Mouse (Mus musculus) intestine, postnatal 0 days (tissue): ENCODE results near the gene Gm20605. TPM values are rescaled to one million over a fixed set of nuclear protein-coding genes. Genes with fewer than 3 reads are reported as not detected.
A peak's percentile ranks its signal among the peaks of the same experiment; 100 is the strongest.

Experiments used
- ATAC-seq: fragments of 200-750 bp; cut with Nextera tagmentation; 2 replicates; pipeline ENCODE4 v1.8.0; 2017; ENCODE audit warnings: mild to moderate bottlenecking, moderate TSS enrichment, moderate library complexity
- H3K27ac ChIP-seq: fragments of 300-500 bp; sonication (generic); 2 replicates; pipeline ENCODE4 v1.5.1; 2014; ENCODE audit warnings: mild to moderate bottlenecking, low read depth, low read length, moderate library complexity
- H3K27me3 ChIP-seq: fragments of 300-500 bp; sonication (generic); replicated peaks from 2 replicates; pipeline ENCODE4 v1.6.1; 2014; ENCODE audit warnings: low read length, mixed read lengths; ENCODE audit not compliant: control insufficient read depth, insufficient read depth
- H3K36me3 ChIP-seq: fragments of 300-500 bp; sonication (generic); 2 replicates; pipeline ENCODE4 v1.6.1; 2014; ENCODE audit warnings: mild to moderate bottlenecking, moderate library complexity; ENCODE audit not compliant: control insufficient read depth, insufficient read depth
- H3K4me1 ChIP-seq: fragments of 300-500 bp; sonication (generic); replicated peaks from 2 replicates; pipeline ENCODE4 v1.6.1; 2014; ENCODE audit warnings: antibody characterized with exemption, low read length, mixed read lengths; ENCODE audit not compliant: control insufficient read depth, insufficient read depth
- H3K4me2 ChIP-seq: fragments of 300-500 bp; sonication (generic); replicated peaks from 2 replicates; pipeline ENCODE4 v1.6.1; 2014; ENCODE audit warnings: low read depth, mild to moderate bottlenecking, moderate library complexity
- H3K4me3 ChIP-seq: fragments of 300-500 bp; sonication (generic); 2 replicates; pipeline ENCODE4 v1.5.1; 2014; ENCODE audit warnings: low read depth, low read length
- H3K9ac ChIP-seq: fragments of 300-500 bp; sonication (generic); 2 replicates; pipeline ENCODE4 v1.6.1; 2014; ENCODE audit warnings: mild to moderate bottlenecking, low read depth, low read length
- H3K9me3 ChIP-seq: fragments of 300-500 bp; sonication (generic); 2 replicates; pipeline ENCODE4 v1.6.1; 2016; ENCODE audit warnings: mixed run types; ENCODE audit not compliant: control insufficient read depth
- CTCF ChIP-seq: sonication (generic); IDR thresholded peaks from 2 replicates; pipeline ENCODE4 v1.5.1; 2016; ENCODE audit warnings: low read depth, mild to moderate bottlenecking, control low read depth, antibody characterized with exemption, moderate library complexity
- WGBS: fragments of 180-500 bp; shearing (Covaris S2); extraction: QIAGEN DNeasy Blood & Tissue Kit; methylation state at CpG from one replicate; pipeline ENCODE4 v1.1.7; 2014; 5-methylcytosine and 5-hydroxymethylcytosine counted together
- polyA plus RNA-seq: library from polyadenylated mRNA; unstranded; fragments of >200 nt; fragmentation: Nextera tagmentation; extraction: Ambion mirVana; gene quantifications from 2 replicates; pipeline ENCODE4 v1.2.1, GENCODE M21; 2015

Gm20605 gene
- polyA plus RNA-seq, 1 experiment from 2014 or later: 1.3 TPM

GRCm38 (mm10) chr5:137631591-137631990, 2.6 kb downstream of the Gm20605 start:
- no peak for ATAC-seq
- Histone ChIP-seq H3K4me2 (peak overlapping the region; percentile 72), H3K4me1 (peaks cover 15% of the 10 kb centered on the region), H3K4me3 (no peak overlapping the region; the same call in 1 of the 2 replicates), H3K27me3 (no peaks in the 10 kb centered on the region), H3K9ac (0 out of 2 replicates have a peak overlapping the region, but pooled peaks have one; percentile 65), H3K36me3 (peaks cover 24% of the 10 kb centered on the region), H3K9me3 (no peaks in the 10 kb centered on the region), H3K27ac (peak overlapping the region; percentile 93)
- TF ChIP-seq CTCF: no peak
- 47% methylated on average over 4 of the region's 4 CpGs for WGBS

DNA sequence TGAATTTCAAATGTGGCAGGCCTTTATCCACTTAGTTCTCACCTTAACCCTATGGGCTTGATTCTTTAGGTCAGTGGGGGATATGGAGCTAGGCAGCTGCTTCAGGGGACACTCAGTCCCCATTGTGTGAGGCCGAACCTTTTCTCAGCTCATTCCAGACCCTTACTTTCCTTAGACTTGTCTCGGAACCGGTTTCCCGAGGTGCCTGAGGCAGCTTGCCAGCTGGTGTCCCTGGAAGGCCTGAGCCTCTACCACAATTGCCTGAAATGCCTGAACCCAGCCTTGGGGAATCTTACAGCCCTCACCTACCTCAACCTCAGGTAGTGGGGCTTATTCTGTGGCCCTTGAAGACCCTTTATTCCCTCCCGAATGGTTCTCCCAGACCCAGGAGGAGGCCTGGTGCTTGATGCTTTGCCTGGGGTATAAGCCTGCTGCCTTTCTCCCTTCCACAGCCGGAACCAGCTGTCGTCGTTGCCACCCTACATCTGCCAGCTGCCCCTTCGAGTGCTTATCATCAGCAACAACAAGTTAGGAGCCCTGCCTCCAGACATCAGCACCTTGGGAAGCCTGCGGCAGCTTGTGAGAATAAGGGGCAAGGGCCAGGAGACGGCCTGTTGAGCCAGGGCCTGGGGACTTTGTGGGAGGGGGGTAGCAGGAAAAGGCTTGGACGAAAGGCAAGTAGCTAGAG, 4.6 kb downstream of the Gm20605 start:
- Histone ChIP-seq H3K27ac (peak overlapping the region; percentile 73), H3K4me3 (no peak overlapping the region), H3K9ac (no peak overlapping the region), H3K9me3 (no peaks in the 10 kb centered on the region), H3K4me1 (peaks cover 15% of the 10 kb centered on the region), H3K36me3 (peaks cover 43% of the 10 kb centered on the region), H3K4me2 (no peak overlapping the region), H3K27me3 (no peaks in the 10 kb centered on the region)
- WGBS: 68% methylated on average over 12 of the region's 12 CpGs
- TF ChIP-seq CTCF: no peak
- no peak for ATAC-seq

DNA sequence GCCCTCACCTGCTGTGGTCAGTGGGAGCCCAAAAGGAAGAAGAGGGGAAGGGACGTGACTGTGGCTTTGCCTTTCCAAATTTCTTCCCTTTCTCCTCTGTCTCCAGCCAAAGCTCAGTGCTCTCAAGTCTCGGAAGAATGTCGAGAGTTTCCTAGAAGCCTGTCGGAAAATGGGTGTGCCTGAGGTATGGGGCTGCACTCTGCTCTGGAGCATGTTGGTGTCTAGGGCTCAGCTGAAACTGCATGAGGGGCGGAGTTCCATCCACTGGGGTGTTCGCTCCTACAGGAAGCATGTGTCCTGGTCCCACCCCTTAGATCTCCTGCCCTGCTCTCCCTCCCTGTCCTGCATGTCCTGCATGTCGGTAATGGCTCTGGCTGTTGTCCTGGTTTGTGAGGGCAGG, 10.5 kb downstream of the Gm20605 start:
- Histone ChIP-seq H3K4me1 (no peaks in the 10 kb centered on the region), H3K36me3 (peaks cover 77% of the 10 kb centered on the region), H3K9ac (no peak overlapping the region), H3K27ac (no peak overlapping the region), H3K4me3 (no peak overlapping the region), H3K4me2 (no peak overlapping the region), H3K27me3 (peaks cover 9% of the 10 kb centered on the region), H3K9me3 (no peaks in the 10 kb centered on the region)
- ATAC-seq: no peak
- 74% methylated on average over 7 of the region's 7 CpGs for WGBS
- TF ChIP-seq CTCF: no peak

GRCm38 (mm10) chr5:137641054-137641453, 12.1 kb downstream of the Gm20605 start, which contains the start of gene Sap25:
Gene Sap25 (plus strand): TSS chr5:137641334.
- no peak within 1 kb of the TSS for H3K4me2 ChIP-seq
- TF ChIP-seq CTCF: peak; percentile 67
- H3K4me3 ChIP-seq: no peak within 1 kb of the TSS
- H3K36me3 ChIP-seq: peaks cover 68% of the 10 kb centered on the region
- no peak for ATAC-seq
- H3K9ac ChIP-seq: no peak within 1 kb of the TSS
- H3K27me3 ChIP-seq: peaks cover 23% of the 10 kb centered on the region
- no peak within 1 kb of the TSS for H3K27ac ChIP-seq
- H3K4me1 ChIP-seq: no peaks in the 10 kb centered on the region
- WGBS: 88% methylated on average over 19 of the region's 19 CpGs
- no peaks in the 10 kb centered on the region for H3K9me3 ChIP-seq

GRCm38 (mm10) chr5:137642886-137643285, 13.9 kb downstream of the Gm20605 start:
- Histone ChIP-seq H3K4me1 (no peaks in the 10 kb centered on the region), H3K27me3 (peaks cover 23% of the 10 kb centered on the region), H3K4me3 (no peak overlapping the region), H3K4me2 (no peak overlapping the region), H3K9ac (no peak overlapping the region), H3K36me3 (peaks cover 50% of the 10 kb centered on the region), H3K27ac (no peak overlapping the region), H3K9me3 (no peaks in the 10 kb centered on the region)
- no peak for ATAC-seq
- WGBS: 46% methylated on average over 4 of the region's 4 CpGs
- no peak for TF ChIP-seq CTCF

DNA sequence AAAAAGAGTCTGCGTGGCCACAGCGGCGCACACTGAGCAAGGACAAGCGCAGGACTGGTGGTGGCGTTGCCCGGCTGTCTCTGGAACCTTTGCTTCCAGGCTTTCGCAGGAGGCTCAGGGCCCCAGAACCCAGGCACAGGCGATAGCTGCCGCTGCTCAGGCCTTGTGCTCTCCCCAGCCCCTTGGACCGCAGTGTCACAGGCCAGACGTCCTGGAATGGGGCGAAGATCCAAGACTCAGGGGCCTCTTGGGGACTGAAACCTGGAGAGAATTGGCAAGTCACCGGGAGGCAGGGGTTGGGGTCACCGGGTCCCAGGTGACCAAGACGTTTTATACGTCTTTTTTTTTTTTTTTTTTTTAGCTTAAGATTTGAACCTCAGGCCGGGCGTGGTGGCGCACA, 15.5 kb downstream of the Gm20605 start:
- Histone ChIP-seq H3K4me1 (no peaks in the 10 kb centered on the region), H3K4me2 (no peak overlapping the region), H3K36me3 (peaks cover 34% of the 10 kb centered on the region), H3K9ac (no peak overlapping the region), H3K27me3 (peaks cover 23% of the 10 kb centered on the region), H3K4me3 (no peak overlapping the region), H3K9me3 (no peaks in the 10 kb centered on the region), H3K27ac (no peak overlapping the region)
- ATAC-seq: no peak
- 53% methylated on average over 19 of the region's 19 CpGs for WGBS
- no peak for TF ChIP-seq CTCF
